Mouse (Mus musculus): ENCODE measurements around the gene Pdpn. TPM values are rescaled to one million over a fixed set of nuclear protein-coding genes. Genes with fewer than 3 reads are reported as not detected.
"Not testable (repeated sequence)": the region's sequence is repeated elsewhere in the genome, so short reads cannot be mapped to it uniquely, and the experiment has no call there.

Pdpn gene
- 29.6 and 32.0 TPM in 2 replicates for polyA plus RNA-seq (2014; fragmentation: Nextera tagmentation; extraction: Ambion mirVana)

GRCm38 (mm10) chr4:143299325-143300070 is at the start of gene Pdpn:
Gene Pdpn (minus strand): TSS chr4:143299564.
- WGBS: under 1% methylated on average over 31 of the region's 31 CpGs
- H3K9me3 ChIP-seq (ENCODE audit: control insufficient read depth, low read length): no peaks in the 10 kb centered on the region
- peak within 1 kb of the TSS; percentile 34 for H3K4me3 ChIP-seq (ENCODE audit: low read depth, low read length)
- peak within 1 kb of the TSS; percentile 73 for H3K4me2 ChIP-seq (ENCODE audit: low read depth, severe bottlenecking)
- H3K27me3 ChIP-seq (ENCODE audit: control insufficient read depth, insufficient read depth, low read length): no peaks in the 10 kb centered on the region
- H3K9ac ChIP-seq (ENCODE audit: low read length): peak within 1 kb of the TSS; percentile 55; the same call in 1 of the 2 replicates
- ATAC-seq (ENCODE audit: insufficient number of reproducible peaks, low FRiP score, low TSS enrichment, low read depth) (peak; percentile 86), DNase-seq (ENCODE audit: low spot score) (peak; percentile 88)
- H3K36me3 ChIP-seq (ENCODE audit: control insufficient read depth, insufficient read depth, low read length): no peaks in the 10 kb centered on the region
- peaks cover 17% of the 10 kb centered on the region for H3K4me1 ChIP-seq (ENCODE audit: control insufficient read depth, insufficient read depth, low read length)
- H3K27ac ChIP-seq (replicated peaks; ENCODE audit: low read depth, low read length): no peak within 1 kb of the TSS

- DNase-seq (ENCODE audit: low spot score) (no peak), ATAC-seq (ENCODE audit: insufficient number of reproducible peaks, low FRiP score, low TSS enrichment, low read depth) (no peak)
- Histone ChIP-seq H3K9ac (ENCODE audit: low read length) (no peak overlapping the region), H3K4me2 (ENCODE audit: low read depth, severe bottlenecking) (no peak overlapping the region), H3K4me3 (ENCODE audit: low read depth, low read length) (no peak overlapping the region), H3K27me3 (ENCODE audit: control insufficient read depth, insufficient read depth, low read length) (peaks cover 40% of the 10 kb centered on the region), H3K9me3 (ENCODE audit: control insufficient read depth, low read length) (no peaks in the 10 kb centered on the region), H3K36me3 (ENCODE audit: control insufficient read depth, insufficient read depth, low read length) (no peaks in the 10 kb centered on the region), H3K4me1 (ENCODE audit: control insufficient read depth, insufficient read depth, low read length) (peaks cover 7% of the 10 kb centered on the region), H3K27ac (replicated peaks; ENCODE audit: low read depth, low read length) (no peak overlapping the region)
- WGBS: 25% methylated on average over 5 of the region's 5 CpGs
These were observed 49.3 kb upstream of the Pdpn start for GRCm38 (mm10) chr4:143348678-143349077.

DNA sequence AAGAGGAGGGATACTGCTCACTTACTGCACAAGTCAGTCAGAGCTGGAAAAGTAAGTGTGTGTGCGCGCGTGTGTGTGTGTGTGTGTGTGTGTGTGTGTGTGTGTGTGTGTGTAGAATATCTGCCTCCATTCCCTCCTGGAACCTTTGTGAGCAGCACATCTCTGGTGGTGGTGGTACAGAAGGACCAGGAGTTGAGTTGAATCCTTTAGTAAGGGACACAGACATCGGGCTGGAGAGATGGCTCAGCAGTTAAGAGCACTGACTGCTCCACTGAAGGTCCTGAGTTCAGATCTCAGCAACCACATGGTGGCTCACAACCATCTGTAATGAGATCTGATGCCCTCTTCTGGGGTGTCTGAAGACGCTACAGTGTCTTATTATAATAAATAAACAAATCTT is 46.1 kb upstream of the Pdpn start:
- 88% methylated on average over 5 of the region's 5 CpGs for WGBS
- H3K27me3 ChIP-seq (ENCODE audit: control insufficient read depth, insufficient read depth, low read length): peaks cover 25% of the 10 kb centered on the region
- not testable (repeated sequence) for ATAC-seq (ENCODE audit: insufficient number of reproducible peaks, low FRiP score, low TSS enrichment, low read depth); H3K4me3 ChIP-seq (ENCODE audit: low read depth, low read length); H3K9ac ChIP-seq (ENCODE audit: low read length); DNase-seq (ENCODE audit: low spot score); H3K4me2 ChIP-seq (ENCODE audit: low read depth, severe bottlenecking); H3K9me3 ChIP-seq (ENCODE audit: control insufficient read depth, low read length); H3K4me1 ChIP-seq (ENCODE audit: control insufficient read depth, insufficient read depth, low read length); H3K36me3 ChIP-seq (ENCODE audit: control insufficient read depth, insufficient read depth, low read length); H3K27ac ChIP-seq (replicated peaks; ENCODE audit: low read depth, low read length)

DNA sequence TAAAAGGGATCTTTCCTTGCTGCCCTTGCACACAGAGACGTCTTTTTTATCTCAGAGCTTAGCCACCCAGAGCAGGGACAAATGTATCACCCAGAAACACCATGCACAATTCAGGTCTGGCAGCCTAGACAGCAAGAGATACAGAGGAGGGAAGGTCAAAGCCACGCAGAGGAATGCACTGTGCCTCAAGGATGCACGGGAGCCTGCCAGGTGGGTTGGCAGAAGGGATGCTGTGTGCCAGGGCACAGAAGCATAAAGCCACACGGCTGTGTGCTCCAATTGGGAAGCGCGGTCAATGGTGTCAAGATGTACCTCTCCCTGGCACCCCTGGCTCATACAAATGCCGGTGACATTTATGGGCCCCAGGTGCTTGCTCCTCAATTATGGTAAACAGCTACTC is 42.1 kb upstream of the Pdpn start:
- Histone ChIP-seq H3K4me3 (ENCODE audit: low read depth, low read length) (no peak overlapping the region), H3K36me3 (ENCODE audit: control insufficient read depth, insufficient read depth, low read length) (no peaks in the 10 kb centered on the region), H3K4me2 (ENCODE audit: low read depth, severe bottlenecking) (no peak overlapping the region), H3K27ac (replicated peaks; ENCODE audit: low read depth, low read length) (no peak overlapping the region), H3K27me3 (ENCODE audit: control insufficient read depth, insufficient read depth, low read length) (no peaks in the 10 kb centered on the region), H3K9ac (ENCODE audit: low read length) (no peak overlapping the region), H3K4me1 (ENCODE audit: control insufficient read depth, insufficient read depth, low read length) (no peaks in the 10 kb centered on the region), H3K9me3 (ENCODE audit: control insufficient read depth, low read length) (no peaks in the 10 kb centered on the region)
- WGBS: 82% methylated on average over 7 of the region's 7 CpGs
- ATAC-seq (ENCODE audit: insufficient number of reproducible peaks, low FRiP score, low TSS enrichment, low read depth) (no peak), DNase-seq (ENCODE audit: low spot score) (no peak)

DNA sequence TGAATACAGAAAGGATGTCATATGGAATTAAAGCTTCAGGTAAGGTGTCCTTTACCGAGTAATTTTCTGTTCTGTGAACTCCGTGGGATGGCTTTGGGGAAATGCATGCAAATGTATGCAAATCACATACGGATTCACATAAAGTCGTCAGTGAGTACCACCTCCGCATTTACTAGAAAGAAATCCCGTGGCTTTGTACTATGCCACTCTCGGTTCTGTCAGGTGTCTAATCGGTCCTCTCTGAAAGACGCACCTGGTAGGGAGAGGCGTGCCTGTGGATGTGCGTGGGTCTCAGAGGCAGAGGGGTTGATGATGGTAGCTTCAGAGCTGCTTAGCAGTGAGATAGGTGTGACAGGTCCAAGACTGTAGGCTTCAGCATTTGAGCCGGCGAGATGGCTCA is 40.4 kb upstream of the Pdpn start:
- Histone ChIP-seq H3K9me3 (ENCODE audit: control insufficient read depth, low read length) (no peaks in the 10 kb centered on the region), H3K9ac (ENCODE audit: low read length) (no peak overlapping the region), H3K27ac (replicated peaks; ENCODE audit: low read depth, low read length) (no peak overlapping the region), H3K4me3 (ENCODE audit: low read depth, low read length) (no peak overlapping the region), H3K36me3 (ENCODE audit: control insufficient read depth, insufficient read depth, low read length) (no peaks in the 10 kb centered on the region), H3K4me1 (ENCODE audit: control insufficient read depth, insufficient read depth, low read length) (no peaks in the 10 kb centered on the region), H3K27me3 (ENCODE audit: control insufficient read depth, insufficient read depth, low read length) (no peaks in the 10 kb centered on the region), H3K4me2 (ENCODE audit: low read depth, severe bottlenecking) (no peak overlapping the region)
- 85% methylated on average over 13 of the region's 13 CpGs for WGBS
- no peak for DNase-seq (ENCODE audit: low spot score)
- ATAC-seq (ENCODE audit: insufficient number of reproducible peaks, low FRiP score, low TSS enrichment, low read depth): no peak

GRCm38 (mm10) chr4:143336096-143336495 is 36.7 kb upstream of the Pdpn start:
- DNase-seq (ENCODE audit: low spot score) (no peak), ATAC-seq (ENCODE audit: insufficient number of reproducible peaks, low FRiP score, low TSS enrichment, low read depth) (no peak)
- Histone ChIP-seq H3K36me3 (ENCODE audit: control insufficient read depth, insufficient read depth, low read length) (no peaks in the 10 kb centered on the region), H3K27ac (replicated peaks; ENCODE audit: low read depth, low read length) (no peak overlapping the region), H3K4me2 (ENCODE audit: low read depth, severe bottlenecking) (no peak overlapping the region), H3K9me3 (ENCODE audit: control insufficient read depth, low read length) (no peaks in the 10 kb centered on the region), H3K4me1 (ENCODE audit: control insufficient read depth, insufficient read depth, low read length) (no peaks in the 10 kb centered on the region), H3K4me3 (ENCODE audit: low read depth, low read length) (no peak overlapping the region), H3K27me3 (ENCODE audit: control insufficient read depth, insufficient read depth, low read length) (no peaks in the 10 kb centered on the region), H3K9ac (ENCODE audit: low read length) (no peak overlapping the region)
- 51% methylated on average over 2 of the region's 2 CpGs for WGBS

GRCm38 (mm10) chr4:143334995-143335394 is 35.6 kb upstream of the Pdpn start:
- 87% methylated on average over 17 of the region's 17 CpGs for WGBS
- Histone ChIP-seq H3K9me3 (ENCODE audit: control insufficient read depth, low read length) (no peaks in the 10 kb centered on the region), H3K36me3 (ENCODE audit: control insufficient read depth, insufficient read depth, low read length) (no peaks in the 10 kb centered on the region), H3K4me3 (ENCODE audit: low read depth, low read length) (no peak overlapping the region), H3K27ac (replicated peaks; ENCODE audit: low read depth, low read length) (no peak overlapping the region), H3K9ac (ENCODE audit: low read length) (no peak overlapping the region), H3K4me2 (ENCODE audit: low read depth, severe bottlenecking) (no peak overlapping the region), H3K4me1 (ENCODE audit: control insufficient read depth, insufficient read depth, low read length) (peaks cover 5% of the 10 kb centered on the region; the same call in 1 of the 2 replicates), H3K27me3 (ENCODE audit: control insufficient read depth, insufficient read depth, low read length) (no peaks in the 10 kb centered on the region)
- ATAC-seq (ENCODE audit: insufficient number of reproducible peaks, low FRiP score, low TSS enrichment, low read depth) (no peak), DNase-seq (ENCODE audit: low spot score) (no peak)

- H3K4me2 ChIP-seq (ENCODE audit: low read depth, severe bottlenecking): no peak overlapping the region
- peaks cover 6% of the 10 kb centered on the region; the same call in 1 of the 2 replicates for H3K4me1 ChIP-seq (ENCODE audit: control insufficient read depth, insufficient read depth, low read length)
- no peaks in the 10 kb centered on the region for H3K36me3 ChIP-seq (ENCODE audit: control insufficient read depth, insufficient read depth, low read length)
- H3K9me3 ChIP-seq (ENCODE audit: control insufficient read depth, low read length): no peaks in the 10 kb centered on the region
- WGBS: 45% methylated on average over 5 of the region's 5 CpGs
- no peak overlapping the region for H3K27ac ChIP-seq (replicated peaks; ENCODE audit: low read depth, low read length)
- no peak for ATAC-seq (ENCODE audit: insufficient number of reproducible peaks, low FRiP score, low TSS enrichment, low read depth)
- DNase-seq (ENCODE audit: low spot score): no peak
- no peak overlapping the region for H3K9ac ChIP-seq (ENCODE audit: low read length)
- no peaks in the 10 kb centered on the region for H3K27me3 ChIP-seq (ENCODE audit: control insufficient read depth, insufficient read depth, low read length)
- no peak overlapping the region for H3K4me3 ChIP-seq (ENCODE audit: low read depth, low read length)
These were observed 34.8 kb upstream of the Pdpn start for GRCm38 (mm10) chr4:143334145-143334544.
